Mouse (Mus musculus) urinary bladder, postnatal 14 days (tissue): ENCODE data around the gene Slc25a54.

Source experiments
- DNase-seq: peaks from one replicate; pipeline ENCODE4 v3.0.0; 2021; ENCODE audit warnings: low spot score

Slc25a54 gene

GRCm38 (mm10) chr3:109125531-109125930, 45.3 kb downstream of the Slc25a54 start:
- no peak for DNase-seq

GRCm38 (mm10) chr3:109129768-109130167, 49.5 kb downstream of the Slc25a54 start:
- no peak for DNase-seq

- DNase-seq, result peak; percentile 51
These were observed 52.7 kb downstream of the Slc25a54 start for GRCm38 (mm10) chr3:109132966-109133365.

GRCm38 (mm10) chr3:109134036-109134435, 53.8 kb downstream of the Slc25a54 start:
- DNase-seq, result no peak

- DNase-seq, result no peak
These were observed 55.1 kb downstream of the Slc25a54 start for GRCm38 (mm10) chr3:109135352-109135751.

GRCm38 (mm10) chr3:109152561-109152960, 72.3 kb downstream of the Slc25a54 start:
- DNase-seq, result no peak

GRCm38 (mm10) chr3:109153410-109153809, 73.1 kb downstream of the Slc25a54 start:
- no peak for DNase-seq

GRCm38 (mm10) chr3:109155926-109156669, 75.8 kb downstream of the Slc25a54 start:
- no peak for DNase-seq

- DNase-seq, result no peak
These were observed 77.2 kb downstream of the Slc25a54 start for GRCm38 (mm10) chr3:109157481-109157880.

- no peak for DNase-seq
These were observed 83.8 kb downstream of the Slc25a54 start for GRCm38 (mm10) chr3:109164088-109164487.

GRCm38 (mm10) chr3:109164644-109165043, 84.4 kb downstream of the Slc25a54 start:
- DNase-seq, result no peak

GRCm38 (mm10) chr3:109165214-109165829, 85.1 kb downstream of the Slc25a54 start:
- DNase-seq, result peak; percentile 41
